Mouse (Mus musculus): ENCODE data around the gene Ryr1.

Ryr1 gene

DNA sequence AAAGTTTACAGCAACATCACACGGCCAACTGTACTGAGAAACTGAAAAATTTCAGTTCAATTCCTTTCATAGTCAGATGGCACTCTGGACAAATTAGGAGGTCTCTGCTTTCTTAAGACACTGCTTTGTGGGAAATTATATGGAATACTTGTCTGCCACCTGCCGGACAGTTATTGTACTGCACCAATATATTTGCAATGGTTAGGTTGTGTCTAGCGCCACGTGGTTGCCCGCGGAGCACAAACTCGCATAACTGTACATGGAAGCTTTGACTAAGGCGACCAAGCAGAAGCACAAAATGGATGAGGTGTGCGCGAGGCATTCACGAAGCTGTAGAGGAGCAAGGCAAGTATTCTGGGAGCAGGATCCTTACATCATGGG, 85.4 kb downstream of the Ryr1 start:
- DNase-seq (ENCODE audit: low spot score in 2 of 2), result peak; percentile 94

DNA sequence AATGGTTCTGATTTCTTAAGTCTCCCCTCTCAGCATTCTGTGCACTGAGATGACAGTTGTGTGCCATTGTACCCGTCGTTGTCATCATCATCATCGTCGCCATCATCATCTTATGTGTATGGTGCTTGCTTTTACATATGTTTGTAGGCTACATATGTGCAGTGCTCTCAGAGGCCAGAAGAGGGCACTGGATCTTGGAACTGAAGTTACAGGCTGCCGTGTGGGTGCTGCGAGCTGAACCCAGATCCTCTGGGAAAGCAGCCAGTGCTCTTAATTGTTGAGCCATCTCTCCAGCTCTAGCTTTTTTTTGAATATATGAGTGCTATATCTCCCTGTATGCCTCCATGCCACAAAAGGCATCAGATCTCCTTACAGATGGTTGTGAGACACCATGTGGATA, 87.7 kb downstream of the Ryr1 start:
- no peak for DNase-seq (ENCODE audit: low spot score in 2 of 2)

DNA sequence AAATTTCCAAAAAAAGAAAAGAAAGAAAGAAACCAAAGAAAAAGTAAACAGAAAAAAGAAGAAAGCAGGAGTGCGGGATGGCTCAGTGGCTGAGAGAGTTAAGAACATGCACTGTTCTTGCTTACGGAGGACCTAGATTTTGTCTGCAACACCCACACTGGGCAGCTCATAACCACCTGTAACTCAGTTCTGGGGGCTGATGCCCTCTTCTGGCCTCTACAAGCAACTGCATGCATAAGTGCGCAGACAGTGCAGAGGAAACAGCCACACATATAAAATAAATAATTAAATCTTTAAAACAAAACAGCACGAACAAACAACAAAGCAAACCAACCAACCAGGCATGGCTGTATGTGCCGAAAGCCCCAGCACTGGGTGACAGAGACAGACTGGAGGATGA, 92.3 kb downstream of the Ryr1 start:
- DNase-seq (ENCODE audit: low spot score in 2 of 2), result no peak

DNA sequence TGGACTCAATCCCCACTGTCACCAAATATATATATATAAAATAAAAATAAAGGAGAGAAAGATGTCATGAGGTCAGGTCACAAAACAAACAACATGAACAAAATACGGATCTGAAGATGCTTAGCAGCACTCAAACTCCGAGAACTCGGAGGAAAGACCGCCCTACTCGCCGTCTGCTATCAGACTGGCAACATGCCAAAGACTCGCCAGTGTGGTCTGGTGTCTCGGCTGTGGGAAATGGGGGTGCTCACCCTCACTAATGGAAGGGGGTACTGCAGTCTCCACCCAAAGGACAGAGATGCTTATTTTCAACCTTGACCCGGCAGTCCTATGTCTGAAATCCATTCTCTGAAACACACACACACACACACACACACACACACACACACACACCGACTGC, 93.3 kb downstream of the Ryr1 start:
- DNase-seq (ENCODE audit: low spot score in 2 of 2), result no peak

DNA sequence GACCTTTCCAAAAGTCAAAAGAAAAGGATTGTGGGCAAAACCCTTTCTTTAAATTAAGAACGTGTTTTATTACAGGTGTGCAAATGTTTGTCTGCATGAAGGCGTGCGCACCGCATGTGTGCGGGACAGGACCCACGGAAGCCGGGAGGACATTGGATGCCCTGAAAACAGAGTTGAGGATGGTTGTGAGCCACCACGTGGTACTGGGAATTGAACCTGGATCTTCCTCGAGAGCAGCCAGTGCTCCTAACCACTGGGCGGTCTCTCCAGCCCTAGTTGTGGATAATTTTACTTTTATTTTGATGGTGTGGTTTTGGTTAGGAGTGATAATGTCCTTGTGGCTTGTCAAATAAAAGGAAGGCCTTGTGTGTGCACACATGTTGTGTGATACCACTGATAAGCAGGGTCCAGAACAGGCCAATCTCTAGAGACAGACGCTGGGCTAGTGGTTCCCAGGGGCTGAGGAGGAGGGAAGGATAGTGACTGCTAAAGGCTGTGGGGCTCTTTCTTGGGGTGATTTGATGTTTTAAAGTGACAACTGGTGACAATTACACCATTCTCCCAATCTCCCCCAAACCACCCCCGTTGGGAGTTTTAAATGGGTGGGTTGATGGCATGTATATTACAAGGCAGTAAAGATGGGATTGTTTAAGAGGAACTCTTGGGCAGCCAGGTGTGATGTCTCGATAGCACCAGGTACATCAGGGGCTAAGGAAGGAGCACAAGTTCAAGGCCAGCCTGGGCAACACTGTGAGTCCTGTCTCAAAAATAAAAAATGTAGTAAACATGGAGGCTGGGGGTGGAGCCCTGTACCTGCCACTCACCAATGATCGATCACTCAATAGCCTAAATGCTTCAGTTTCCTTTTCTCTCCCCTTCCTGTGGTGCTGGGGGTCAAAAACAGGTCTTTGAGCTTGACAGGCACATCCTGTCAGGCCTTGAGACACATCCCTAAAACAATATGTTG, 95.0 kb downstream of the Ryr1 start:
- no peak for DNase-seq (ENCODE audit: low spot score in 2 of 2)

DNA sequence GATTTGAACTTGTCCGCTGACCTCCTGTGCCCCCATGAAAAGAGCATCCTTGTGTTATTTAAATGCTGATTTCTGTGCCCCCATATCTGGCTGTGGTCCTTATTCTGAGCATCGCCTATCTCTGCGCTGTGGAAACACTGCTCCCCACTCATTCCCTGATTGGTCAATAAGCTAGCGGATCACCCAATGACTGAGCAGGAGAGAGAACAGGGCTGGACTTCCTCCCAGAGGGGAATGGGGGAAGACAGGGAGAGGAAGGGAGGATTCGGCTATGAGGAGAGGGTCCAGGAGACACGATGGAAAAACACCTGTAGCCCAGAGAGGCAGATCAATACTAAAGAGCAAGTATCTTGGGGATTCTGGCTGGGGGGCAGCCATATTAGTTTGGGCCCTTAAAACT, 96.2 kb downstream of the Ryr1 start:
- no peak for DNase-seq (ENCODE audit: low spot score in 2 of 2)

DNA sequence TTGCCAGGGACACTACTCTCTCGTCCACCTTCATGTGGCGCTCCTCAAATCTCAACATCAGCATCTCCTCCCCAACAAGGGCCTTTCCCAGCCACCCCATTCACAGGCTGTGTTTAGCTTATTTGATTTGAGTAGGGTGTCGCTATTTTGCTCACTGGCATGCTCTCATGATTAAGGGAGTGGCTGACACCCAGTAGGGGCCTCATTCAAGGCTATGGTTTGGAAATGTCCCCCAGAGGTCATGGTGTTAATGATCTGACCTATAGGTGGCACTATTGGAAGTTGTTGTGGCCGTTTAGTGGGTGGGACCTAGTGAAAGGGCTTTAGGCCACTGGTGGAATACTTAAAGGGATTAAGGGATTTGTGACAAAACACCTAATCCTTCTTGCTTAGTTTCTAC, 98.2 kb downstream of the Ryr1 start:
- no peak for DNase-seq (ENCODE audit: low spot score in 2 of 2)

DNA sequence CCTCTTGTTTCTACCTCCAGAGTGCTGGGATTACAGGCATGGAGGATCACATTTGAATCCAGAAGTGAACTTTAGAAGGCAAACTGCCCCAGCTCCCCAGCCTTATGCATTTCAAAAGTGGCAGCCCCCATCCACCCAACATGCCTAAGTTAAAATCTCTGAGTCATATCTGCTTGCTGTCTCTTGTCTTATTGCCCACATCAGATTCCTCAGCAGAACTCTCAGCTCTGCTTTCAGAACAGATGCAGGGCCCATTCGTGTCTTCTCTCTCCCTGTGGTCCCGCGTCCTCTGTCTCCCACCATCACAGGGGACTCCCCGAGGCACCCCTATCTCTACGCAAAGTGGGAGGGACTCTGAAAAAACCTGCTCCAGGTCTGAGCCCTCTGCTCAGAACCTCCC, 98.8 kb downstream of the Ryr1 start:
- DNase-seq (ENCODE audit: low spot score in 2 of 2), result no peak

DNA sequence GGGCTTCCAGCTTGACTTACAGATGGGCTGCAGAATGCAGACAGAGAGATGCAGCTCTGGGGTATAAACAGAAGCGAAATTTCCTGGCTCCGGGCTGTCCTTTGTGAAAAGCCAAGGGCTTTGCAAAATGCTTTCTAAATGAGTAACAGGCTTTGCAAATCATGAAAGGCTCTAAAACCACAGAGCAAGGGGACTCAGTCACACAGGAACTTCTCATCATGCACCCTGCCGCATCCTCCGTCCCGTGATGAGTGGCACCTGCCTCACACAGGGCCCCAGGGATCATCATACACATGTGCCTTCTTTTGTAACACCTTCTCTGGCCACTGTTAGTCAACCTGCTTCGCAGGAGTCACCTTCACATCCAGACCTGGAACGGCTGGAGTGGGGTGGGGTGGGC, 99.4 kb downstream of the Ryr1 start:
- no peak for DNase-seq (ENCODE audit: low spot score in 2 of 2)

DNA sequence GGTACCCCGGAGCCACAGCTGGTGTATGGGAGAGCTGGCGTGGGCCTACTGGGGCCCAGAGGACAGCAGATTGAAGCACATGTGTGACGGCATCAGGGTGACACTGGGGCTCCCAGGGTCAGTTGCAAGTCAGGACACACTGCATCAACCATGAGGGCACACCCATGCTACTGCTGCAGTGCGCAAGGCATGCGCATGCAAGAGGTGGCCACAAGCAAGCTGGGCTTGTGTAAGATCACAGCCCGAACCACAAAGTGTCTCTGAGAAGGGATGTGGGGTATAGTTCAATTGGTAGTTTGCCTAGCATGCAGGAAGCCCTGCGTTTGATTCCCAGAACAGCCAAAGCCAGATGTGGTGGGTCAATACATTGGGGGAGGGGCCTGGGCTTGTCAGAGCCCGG, 101.5 kb downstream of the Ryr1 start:
- DNase-seq (ENCODE audit: low spot score in 2 of 2), result no peak

DNA sequence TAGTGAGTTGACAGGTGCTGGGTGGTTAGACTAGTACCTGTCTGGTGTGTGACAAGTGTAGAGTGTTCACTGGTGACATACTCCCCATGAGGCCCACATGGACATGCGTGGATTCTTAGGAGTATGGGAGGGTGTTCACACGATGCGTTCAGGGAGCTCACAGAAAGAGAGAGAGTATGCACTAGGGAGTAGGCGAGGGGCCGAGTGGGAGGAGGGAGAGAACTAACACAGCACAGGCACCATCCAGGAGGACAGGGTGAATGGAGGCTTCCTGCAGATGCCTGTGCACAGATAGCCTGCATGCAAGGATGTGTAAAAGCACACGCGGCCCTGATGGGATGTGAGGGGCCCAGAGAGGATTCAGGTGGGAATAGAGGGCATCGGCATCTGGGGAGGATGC, 102.5 kb downstream of the Ryr1 start:
- no peak for DNase-seq (ENCODE audit: low spot score in 2 of 2)

DNA sequence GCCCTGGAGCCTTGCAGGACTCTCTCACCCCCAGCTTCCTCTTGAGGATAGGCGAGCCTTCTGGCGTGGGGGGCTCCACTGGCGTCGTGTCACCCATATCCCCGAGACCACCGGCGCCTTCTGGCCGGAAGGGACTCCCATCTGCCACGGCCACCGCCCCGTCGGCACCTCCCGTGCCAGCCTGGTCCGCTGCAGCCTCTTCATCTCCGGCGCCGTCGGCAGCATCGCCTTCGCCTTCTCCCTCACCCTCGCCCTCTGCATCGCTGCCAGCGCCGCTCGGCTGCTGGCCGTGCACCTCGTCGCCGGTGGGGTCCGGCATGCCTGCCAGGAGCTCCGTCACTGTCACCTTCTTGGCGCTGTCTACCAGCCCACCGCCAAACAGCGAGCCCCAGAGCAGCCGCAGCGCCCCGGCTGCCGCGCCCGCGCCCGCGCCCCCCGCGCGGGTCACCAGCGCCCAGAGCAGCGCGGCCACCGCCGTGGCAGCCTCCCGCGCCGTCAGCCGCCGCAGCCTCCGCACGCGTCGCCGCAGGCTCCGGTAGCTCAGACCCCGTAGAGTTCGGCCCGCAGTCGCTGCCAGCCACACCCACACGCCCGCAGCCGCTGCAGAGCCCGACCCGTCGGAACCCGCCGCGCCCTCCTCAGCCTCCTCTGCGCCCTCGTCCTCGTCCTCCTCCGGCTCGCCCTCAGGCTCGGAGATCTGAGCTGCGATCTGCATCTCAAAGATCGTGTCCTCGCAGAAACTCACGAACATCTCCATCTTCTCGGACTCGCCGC, 105.3 kb downstream of the Ryr1 start:
- no peak for DNase-seq (ENCODE audit: low spot score in 2 of 2)

DNA sequence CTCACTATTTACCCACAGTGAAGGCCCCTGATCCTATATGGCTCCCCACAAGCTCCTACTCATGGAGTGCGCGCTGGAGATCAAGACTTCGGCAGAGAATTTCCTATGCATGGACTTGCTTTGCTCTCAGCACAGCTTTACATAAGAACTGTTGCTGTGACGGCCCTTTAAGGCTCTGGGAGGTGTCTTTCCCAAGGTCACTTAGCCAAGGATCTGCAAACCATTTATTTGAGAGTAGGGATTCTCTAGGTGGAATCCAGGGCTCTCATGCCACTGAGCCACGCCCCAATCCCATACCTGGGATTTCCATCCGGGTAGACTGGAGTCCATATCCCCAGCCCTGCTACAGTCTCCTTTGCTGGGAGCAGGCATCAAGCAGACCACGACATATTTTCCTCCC, 107.8 kb downstream of the Ryr1 start:
- no peak for DNase-seq (ENCODE audit: low spot score in 2 of 2)

DNA sequence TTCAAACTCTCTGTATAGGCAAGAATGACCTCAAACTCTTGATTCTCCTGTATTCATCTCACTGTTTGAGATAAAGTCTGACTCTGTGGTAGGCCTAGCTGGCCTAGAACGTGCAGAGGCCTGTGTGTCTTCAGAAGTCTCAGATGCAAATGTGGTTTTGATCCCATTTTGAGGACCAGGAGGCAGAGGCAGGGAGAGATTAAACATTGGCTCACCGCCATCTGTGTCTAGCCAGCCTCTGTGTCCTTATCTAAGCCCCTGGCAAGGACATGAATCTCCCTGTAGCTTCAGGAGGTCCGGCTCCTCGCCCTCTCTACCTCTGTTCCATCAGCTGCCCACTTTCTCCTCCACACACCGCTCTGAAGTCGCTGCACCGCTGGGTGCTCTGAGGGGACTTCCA, 108.5 kb downstream of the Ryr1 start:
- DNase-seq (ENCODE audit: low spot score in 2 of 2), result no peak

DNA sequence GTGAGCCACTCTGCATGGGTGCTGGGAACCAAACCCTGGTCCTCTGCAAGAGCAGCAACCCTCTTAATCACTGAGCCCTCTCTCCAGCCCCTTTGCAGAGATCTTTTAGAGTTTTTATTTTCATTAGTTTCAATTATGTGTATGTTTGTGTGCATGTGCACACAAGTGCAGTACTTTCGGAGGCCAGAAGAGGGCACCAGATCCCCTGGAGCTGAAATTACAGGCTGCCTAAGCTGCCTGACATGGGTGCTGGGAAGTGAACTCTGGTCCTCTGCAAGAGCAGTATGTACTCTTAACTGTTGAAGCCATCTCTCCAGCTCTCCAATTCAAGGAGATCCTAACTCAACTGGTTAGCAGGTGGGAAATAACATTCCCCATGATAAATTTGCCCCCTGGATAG, 110.0 kb downstream of the Ryr1 start:
- DNase-seq (ENCODE audit: low spot score in 2 of 2), result no peak

DNA sequence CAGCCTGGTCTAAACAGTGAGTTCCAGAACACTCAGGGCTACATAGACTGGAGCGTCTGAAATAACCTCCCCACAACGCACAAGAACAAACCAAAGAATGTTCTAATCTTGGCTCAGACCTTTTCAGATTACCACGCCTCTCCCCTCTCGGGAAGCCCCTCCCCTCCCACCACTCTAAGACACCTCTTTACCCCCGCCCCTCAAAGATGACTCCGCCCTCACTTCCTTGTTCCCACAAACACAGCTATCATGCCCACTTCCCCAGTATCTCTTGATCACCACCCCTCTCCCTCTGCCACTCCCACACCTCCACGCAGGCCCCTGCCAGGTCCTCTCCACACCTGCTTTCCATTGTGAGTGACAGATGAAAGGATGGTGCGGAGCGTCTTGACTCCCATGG, 116.3 kb downstream of the Ryr1 start:
- no peak for DNase-seq (ENCODE audit: low spot score in 2 of 2)

DNA sequence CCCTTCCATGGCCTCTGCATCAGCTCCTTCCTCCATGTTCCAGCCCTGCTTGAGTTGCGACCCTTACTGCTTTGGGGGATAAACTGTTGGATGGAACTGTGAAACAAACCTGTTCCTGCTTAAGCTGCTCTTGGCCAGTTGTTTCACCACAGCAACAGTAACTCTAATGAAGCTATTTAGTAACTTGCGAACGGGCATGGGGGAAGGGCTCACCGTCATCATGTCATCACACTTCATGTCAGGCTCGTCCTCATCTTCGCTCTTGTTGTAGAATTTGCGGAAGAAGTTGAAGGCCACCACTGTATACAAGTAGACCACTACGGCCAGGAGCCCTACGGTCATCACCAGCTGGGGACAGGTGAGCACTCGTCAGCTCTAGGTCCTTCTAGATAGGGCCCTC, 116.8 kb downstream of the Ryr1 start:
- no peak for DNase-seq (ENCODE audit: low spot score in 2 of 2)

DNA sequence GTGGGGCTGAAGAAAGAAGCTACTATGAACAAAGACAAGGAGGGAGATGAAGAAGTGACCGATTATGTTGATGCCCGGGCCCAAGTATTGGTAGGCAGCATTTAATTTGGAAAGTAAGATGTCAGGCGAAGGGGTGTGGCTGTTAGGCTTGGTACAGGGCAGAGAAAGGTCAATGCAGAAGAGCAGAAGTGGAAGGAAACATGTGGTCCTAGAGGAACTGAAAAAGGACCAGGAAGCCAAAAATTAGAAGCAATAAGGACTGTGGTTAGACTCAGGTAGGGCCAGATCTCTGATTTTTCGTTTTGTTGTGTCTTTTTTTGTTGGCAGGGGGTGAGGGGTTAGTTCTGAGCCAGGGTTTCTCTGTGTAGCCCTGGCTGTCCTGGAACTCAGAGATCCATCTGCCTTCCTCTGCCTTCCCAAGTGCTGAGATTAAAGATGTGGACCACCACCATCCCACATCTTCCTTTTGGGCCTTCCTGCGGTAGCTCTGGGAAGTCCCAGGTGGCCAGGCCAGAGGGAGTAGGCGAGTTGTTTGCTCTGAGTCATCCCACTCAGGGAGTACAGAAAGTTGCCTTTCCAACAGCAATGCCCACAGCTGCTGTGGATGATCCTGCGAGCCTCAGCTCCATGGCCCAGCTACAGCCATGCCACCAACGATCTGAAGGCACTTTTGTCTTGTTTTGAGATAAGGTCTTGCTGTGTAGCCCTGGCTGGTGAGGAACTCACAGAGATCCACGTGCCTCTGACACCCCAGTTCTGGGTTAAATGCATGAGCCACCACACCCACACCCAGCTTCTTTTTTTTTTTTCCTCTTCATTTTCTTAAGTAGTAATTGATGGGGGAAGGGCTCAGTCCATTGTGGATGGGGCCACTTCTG, 117.5 kb downstream of the Ryr1 start:
- DNase-seq (ENCODE audit: low spot score in 2 of 2), result no peak

DNA sequence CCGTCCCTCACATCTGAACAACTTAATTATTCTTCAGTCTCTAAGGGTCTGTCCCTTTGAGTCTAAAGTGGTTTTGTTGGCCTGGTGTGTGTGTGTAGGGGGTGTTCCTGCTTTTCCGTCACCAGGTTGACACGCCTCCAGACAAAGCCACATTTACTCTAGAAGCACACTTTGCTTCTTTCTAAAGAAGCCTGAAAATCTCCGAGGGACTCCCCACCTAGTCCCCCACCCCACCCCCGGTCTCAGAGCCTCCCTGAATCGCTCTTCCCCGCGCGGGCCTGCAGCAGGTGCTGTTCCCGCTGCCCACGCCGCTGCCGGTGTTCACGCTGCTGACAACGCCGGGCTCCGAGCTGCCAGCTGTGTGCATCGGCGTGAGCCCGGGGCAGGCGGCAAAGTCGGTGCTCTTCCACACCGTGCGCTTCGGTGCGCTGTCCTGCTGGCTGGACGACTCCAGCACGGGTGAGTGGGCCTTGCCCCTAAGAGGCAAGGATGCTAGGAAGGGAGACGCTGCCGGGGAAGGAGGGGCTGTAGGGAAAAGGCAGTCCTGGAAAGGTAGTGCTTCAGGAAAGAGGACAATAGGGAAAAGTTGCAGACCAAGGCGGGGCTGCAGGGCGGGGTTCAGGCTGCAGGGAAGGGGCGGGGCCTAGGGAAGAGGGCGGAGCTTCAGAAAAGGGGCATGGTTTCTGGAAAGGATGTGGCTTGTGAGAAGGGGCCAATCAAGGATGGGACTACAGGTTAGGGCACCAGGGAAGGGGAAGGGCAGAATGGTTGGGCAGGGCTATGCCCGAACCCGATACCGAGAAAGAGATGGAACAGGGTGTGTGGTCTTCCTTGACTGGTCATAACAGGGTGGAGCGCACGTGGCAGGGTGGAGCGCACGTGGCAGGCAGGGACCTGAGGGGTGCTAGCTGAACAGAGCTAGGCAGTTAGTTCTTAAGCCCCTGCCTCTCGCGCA, 124.1 kb downstream of the Ryr1 start:
- peak; percentile 40 to 50 for DNase-seq (ENCODE audit: low spot score in 2 of 2)

DNA sequence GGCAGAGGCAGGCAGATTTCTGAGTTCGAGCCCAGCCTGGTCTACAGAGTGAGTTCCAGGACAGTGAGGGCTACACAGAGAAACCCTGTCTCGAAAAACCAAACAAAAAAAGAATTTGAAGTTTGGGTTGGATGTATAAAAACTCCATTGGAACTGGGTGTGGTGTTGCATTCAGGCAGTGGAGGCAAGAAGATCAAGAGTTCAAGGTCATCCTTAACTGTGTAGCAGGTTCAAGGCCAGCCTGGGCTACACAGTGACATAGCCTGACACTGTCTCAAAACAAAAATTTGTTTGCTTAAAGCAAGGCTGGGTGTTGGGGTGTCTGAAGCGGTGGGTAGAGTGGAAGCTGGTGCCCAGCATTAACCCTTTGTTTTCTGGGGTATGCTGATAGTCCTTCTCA, 131.6 kb downstream of the Ryr1 start:
- no peak for DNase-seq (ENCODE audit: low spot score in 2 of 2)

DNA sequence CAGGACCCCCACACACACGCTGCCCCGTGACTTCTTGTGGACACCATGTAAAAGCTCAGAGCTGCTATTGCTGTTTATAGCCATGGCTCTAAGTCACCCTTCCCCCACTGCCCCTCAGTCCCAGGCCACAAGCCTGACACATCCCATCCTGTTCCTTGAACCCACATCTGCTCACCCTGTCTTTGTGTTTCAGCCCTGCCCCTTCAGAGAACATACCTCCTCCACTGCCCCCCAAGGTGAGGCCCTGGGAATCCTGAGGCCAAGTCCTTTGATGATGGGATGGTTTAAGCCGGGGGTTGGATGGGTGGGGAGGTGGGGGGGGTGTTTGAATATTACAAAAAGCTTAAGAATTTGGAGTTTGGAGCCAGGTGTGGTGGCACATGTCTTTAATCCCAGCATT, 132.0 kb downstream of the Ryr1 start:
- DNase-seq (ENCODE audit: low spot score in 2 of 2), result no peak
